Mouse (Mus musculus): ENCODE results near the gene Arhgap4. TPM values are rescaled to one million over a fixed set of nuclear protein-coding genes. Genes with fewer than 3 reads are reported as not detected.
A peak's percentile ranks its signal among the peaks of the same experiment; 100 is the strongest.

Gene Arhgap4
- total RNA-seq (2021) = 1 to 10 TPM; 2.0 to 4.0 TPM
- long read RNA-seq, experiment 1, partial matches to known transcripts = 5 of 6 reads
- long read RNA-seq, experiment 1, other reads (novel, unspliced or antisense) = 1 of 6 reads
- long read RNA-seq, experiment 2, partial matches to known transcripts = 4 of 4 reads
- long read RNA-seq, experiment 2, other reads (novel, unspliced or antisense) = 0 of 4 reads

DNA sequence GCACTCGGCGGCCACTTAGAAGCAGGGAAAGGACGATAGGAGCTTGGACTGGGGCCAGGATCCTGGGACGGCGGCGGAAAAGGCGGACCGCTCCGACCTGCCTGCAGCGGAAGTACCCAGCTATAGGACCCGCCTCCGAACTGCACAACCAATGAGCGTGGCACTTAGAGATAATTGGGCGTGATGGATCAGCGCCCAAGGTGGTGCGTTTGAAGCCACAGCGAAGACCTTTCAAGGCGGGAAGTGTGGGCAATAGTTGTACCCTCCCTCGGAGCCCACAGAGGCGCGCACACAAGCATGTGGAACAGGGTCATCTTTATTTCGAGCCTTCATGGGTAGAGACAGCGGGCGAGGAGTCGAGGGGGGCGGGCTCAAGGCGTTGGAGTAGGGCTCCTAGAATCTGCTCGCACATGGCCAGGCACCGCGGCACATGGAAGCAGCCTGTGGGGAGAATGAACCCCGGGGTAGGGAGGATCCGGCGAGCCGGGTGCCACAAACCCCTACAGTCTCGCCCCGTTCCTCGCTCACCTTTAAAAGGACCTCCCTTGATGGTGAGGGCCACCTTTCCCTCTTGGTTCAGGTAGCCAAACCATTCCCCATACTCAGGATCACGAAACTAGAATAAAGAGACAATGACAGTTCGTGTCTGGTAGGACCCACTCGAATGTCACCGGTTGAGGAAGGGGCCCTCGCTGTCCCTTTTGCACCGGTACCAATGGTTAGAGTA, at the start of gene Arhgap4, which contains the start of gene Naa10:
Gene Arhgap4 (minus strand): TSS at position 48 of the 727 bp plus-strand sequence.
Gene Naa10 (minus strand): TSS at position 122 of the 727 bp plus-strand sequence.
- DNase-seq = peak; percentile 88 to 90
- intact Hi-C loops (cut with DNase I) = loop anchor here (10.0 kb wide), 1 partner anchor 247 kb away; the partner anchor contains the start of gene Slc6a8

DNA sequence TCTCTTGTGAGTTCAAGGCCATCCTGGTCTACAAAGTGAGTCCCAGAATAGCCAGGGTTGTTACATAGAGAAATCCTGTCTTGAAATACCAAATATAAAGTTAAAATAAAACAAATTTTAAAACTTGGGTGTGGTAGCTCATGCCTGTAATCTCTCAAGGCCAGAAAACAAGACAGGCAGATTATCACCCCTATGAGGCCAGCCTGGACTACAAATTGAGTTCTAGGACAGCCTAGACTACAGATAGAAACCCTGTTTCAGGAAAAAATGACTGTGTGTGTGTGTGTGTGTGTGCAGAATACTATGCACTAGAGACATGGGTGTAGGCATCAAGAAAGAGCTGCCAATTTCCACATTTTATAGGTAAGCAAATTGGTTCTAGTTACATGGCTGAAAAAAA, 49.1 kb upstream of the Arhgap4 start:
- intact Hi-C loops (cut with DNase I) = no loop called here
- no peak for DNase-seq

DNA sequence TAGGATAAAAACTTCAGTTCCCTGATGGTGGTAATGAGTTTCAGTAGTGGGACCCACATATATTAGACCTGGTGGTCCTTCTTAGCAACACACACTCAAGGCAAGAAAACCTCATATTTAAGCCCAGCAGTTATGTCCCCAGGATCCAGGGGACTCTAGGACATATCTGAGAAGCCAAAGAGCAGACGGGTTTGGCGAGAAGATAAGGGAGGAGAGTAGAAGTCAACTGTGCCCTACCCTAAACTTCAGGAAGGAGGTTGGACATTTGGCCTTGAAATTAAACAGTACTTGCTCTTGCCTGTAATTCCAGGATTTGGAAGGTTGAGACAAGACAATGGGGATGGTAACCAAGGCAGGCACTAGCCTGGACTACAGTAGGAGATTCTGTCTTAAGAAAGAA, 48.1 kb upstream of the Arhgap4 start:
- intact Hi-C loops (cut with DNase I) = loop anchor here (5.0 to 10.0 kb wide), 3 partner anchors 53 to 445 kb away; partner anchors contain the start of gene Irak1
- DNase-seq = no peak

DNA sequence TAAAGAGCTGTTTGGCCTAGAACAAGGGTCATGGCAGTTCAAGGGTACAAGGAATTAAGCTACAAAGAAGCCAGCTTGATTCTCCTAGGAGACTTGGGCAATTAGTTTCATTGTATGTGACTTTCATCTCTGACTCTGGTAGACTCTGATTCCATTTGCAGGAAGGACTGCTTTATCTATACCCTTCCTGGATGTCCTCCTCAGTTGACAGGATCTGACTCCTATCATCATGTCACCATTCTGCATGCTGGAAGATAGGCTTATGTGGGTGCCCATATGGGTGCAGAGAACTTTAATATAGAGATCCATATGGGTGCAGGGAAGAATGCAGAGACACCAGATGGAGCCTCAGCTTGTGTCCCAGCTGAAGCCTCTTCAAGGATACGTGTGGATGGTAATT, 47.5 kb upstream of the Arhgap4 start:
- no peak for DNase-seq

DNA sequence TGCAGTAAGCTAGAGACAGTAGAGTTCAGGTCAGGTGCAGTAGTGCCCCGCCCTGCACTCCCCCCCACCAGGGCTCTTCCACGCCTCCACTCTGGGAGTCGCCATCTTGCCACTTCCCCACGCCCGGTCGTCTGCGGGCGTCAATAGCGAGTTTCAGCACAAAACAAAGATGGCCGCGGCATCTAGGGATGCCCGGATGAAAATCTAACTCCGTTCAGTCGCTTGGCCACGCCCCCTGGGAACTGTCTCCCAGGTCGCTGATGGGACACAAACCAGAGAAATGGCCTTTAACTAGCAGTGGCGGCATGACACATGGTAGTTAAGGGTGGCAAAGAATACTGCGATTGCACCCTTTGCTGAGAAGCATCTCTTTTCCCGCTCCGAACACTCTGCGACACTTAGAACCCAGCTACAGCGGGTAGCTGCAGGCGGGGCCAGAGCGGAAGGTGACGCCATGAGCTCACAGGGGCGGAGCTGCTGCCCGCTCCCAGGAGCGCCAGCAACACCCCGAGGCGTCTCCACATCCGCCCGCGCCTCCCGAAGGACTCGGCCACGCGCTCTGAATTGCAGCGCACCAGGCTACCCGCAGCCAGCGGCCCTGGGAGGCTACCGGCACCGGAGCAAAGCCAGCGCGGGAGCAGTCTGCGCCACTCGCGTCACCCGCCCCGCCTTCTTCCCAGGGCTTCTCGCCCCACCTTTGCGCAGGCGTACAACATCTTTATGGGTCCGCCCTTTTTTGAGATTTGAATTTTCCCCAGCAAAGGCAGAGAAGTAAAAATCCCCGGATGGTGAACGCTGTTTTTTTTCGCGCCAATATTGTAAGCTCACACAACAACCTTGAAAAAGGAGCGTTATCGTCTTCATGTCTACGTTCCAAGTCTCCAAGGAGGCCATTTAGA, 45.8 kb upstream of the Arhgap4 start:
- intact Hi-C loops (cut with DNase I) = loop anchor here (5.0 to 10.0 kb wide), 3 partner anchors 55 to 447 kb away; partner anchors contain the start of gene Irak1
- DNase-seq = peak; percentile 85

More for the DNA sequence above, 47.5 kb upstream of the Arhgap4 start:
- intact Hi-C loops (cut with DNase I) = loop anchor here (5.0 to 10.0 kb wide), 3 partner anchors 53 to 446 kb away; partner anchors contain the start of gene Irak1

DNA sequence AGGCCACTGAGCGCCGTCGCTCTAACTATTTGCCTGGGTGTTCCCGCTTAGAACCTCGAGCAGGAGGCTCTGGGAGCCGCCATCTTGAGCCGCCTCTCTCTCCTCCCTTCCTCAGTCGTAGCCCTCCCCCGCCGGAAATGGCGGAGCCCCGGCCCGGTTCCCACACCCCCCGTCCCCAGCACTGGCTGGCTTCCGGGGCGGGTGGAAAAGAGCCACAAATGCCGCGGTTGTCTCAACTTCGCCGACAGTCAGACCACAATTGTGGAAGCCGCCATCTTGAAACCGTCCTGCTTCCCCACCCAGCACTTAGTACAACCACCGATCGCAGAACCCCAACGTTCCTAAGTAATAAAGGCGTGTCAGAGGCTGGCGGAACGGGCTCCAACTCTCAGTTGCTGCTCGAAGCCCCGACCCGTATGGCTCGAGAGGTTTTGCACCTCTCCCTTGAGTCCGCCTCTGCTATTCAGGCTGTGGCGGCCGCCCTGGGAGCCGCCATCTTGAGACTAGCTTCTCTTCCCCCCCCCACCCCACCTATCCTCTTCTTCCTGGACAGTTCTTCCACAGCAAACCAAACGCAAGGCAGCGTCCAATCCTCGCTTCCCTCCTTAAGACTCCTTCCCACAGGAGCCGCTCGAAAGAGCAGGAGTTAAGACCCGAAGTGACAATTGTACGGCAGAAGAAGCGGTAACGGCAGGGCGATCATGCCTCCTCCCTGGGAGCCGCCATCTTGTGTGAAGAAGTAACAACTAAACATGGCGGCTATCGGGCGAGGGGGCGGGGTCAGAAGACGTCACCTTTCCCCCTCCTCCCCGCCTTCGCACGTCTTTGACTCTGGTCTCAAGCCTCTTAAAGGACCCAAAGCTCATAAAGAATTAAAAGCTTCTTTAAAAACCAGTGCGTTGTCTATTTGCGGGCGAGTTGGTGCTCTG, 44.8 kb upstream of the Arhgap4 start, which contains the start of gene Hcfc1:
Gene Hcfc1 (minus strand): TSS at position 110 of the 929 bp plus-strand sequence.
- DNase-seq = peak; percentile 90 to 92
- intact Hi-C loops (cut with DNase I) = loop anchor here (5.0 to 10.0 kb wide), 3 partner anchors 56 to 448 kb away; partner anchors contain the start of gene Irak1

DNA sequence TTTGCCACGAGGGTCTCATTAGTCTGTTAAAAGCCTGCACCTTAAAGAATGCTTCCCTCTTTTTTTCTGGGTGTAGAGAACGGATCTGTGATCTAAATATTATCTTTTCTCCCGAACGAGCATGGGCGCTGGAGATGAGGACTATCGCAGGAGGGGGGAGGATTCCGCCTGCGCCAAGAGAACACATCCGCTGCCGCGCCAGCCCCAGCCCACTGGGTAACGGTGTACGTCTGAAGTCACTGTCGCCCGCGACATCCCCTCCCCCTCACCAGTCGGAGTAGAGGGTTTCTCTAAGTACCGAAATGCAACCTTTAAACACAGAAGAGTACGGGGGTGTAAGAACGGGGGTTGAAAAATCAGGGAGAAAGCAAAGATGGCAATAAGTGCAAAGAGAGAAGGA, 43.6 kb upstream of the Arhgap4 start:
- peak; percentile 32 for DNase-seq
- intact Hi-C loops (cut with DNase I) = loop anchor here (5.0 to 10.0 kb wide), 3 partner anchors 57 to 449 kb away; partner anchors contain the start of gene Irak1

DNA sequence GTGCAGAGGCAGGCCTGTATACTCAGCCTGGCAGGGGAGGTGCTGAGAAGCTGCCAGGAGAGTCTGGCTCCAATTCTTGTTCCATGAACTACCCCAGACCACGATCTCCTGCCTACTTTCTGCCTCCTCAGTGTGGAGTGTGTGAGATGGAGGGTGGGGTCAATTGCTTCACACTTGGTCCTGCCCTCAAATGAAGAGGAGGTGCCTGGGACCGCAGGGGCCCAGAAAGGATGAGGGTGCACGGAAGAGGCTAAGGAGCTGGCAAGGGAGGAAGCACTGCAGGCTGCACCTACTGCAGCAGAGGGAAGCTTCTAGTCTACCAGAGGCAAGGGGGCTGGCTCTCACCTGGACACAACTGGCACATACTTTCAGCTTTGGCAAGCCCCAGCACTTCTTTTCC, 42.7 kb upstream of the Arhgap4 start:
- no peak for DNase-seq
- intact Hi-C loops (cut with DNase I) = loop anchor here (10.0 kb wide), 1 partner anchor 450 kb away; no protein-coding TSS in a partner anchor

DNA sequence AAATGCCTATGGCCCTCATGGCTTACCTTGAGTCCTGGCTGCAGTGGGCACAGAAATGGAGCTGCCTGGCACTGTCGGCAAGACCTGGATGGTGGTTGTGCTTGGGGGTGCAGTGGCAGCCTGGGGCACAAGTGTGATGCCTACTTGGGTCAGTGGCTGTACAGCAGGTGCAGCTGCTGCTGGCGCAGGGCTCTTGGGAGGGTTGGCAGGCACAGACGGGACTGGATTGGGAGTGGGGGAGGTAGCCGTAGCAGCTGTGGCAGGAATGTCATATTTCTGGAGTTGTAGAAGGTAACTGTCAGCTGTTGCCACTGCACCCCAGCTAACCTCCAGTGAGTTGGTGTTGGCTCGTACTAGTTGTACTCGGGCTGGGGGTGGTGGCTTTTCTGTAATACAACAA, 33.3 kb upstream of the Arhgap4 start:
- intact Hi-C loops (cut with DNase I) = no loop called here
- no peak for DNase-seq

DNA sequence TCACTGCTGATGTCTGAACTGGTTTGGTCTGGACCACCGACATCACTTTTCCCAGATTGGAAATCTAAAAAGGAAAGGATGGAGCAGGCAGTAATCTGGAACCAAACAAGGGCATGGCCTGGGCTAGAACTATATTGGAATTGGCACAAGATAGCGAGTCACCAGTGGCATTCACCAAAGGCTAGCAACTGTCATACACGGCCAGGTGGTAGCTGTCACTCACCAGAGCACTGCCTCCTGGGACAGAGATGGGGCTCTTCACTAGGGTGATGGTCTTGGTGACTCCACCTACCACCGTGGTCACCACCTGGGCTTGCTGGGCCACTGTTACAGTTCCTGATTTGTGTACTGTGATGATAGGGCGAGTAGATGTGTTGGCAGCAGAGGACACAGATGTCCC, 30.9 kb upstream of the Arhgap4 start:
- DNase-seq = no peak
- intact Hi-C loops (cut with DNase I) = no loop called here

DNA sequence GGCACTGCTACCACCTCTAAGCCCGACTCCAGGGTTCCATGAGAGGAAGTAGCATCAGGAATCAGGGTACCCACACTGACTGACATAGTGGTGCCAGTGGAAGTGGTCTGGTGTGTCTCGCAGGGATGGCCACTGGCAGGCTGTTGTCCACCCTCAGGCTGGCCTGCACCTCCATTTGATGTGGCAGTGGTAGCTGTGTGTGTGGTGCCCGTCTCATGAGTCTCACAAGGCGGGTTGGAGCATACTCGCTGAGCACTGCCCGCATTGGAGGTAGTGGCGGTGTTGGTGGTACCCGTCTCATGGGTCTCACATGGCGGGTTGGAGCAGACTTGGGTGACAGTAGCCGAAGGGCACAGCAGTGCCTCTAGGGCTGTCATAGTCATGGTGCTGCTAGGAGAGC, 27.7 kb upstream of the Arhgap4 start:
- intact Hi-C loops (cut with DNase I) = loop anchor here (2.0 to 10.0 kb wide), 3 partner anchors 151 to 277 kb away; partner anchors contain the start of genes Abcd1, Bcap31 and Slc6a8

DNA sequence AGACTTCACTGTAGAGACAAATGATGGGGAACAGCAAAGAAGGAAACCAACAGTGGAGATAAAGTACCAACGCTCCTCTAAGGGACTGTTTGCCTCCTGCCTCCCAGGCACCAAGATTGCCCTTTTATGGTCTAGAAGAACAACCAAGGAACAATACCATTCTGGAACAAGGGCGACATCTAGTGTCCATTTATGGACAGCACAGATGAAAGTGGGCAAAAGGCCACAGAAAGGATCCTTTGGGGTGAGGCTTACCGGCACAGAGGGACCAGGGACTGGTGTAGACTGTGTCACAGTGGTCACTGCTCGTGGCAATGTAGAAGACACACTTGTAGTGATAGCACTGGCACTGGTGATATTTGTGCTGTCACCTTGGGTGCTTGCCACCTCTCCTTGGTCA, 27.0 kb upstream of the Arhgap4 start:
- peak; percentile 34 to 73 for DNase-seq
- intact Hi-C loops (cut with DNase I) = loop anchor here (2.0 to 10.0 kb wide), 3 partner anchors 150 to 276 kb away; partner anchors contain the start of genes Abcd1, Bcap31 and Slc6a8

More for the DNA sequence above, 27.7 kb upstream of the Arhgap4 start:
- DNase-seq = no peak

DNA sequence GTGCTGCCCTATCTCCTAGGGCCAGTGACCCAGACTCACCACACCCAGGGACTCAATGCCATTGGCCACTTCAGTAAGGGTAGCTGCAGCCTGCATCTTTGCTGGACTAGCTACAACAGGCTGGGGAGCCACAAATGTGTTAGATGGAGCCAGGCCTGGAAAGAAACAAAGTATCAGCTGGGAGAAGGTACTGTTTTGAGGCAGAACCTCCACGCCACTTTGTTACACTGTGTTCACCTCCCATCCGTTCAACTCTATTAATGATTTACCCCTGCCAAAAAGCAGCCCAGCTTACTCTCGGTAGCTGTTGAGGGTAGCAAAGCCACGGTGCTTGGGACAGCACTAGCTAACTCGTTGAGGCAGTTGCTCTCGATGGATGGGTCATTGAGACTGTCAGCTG, 25.2 kb upstream of the Arhgap4 start:
- intact Hi-C loops (cut with DNase I) = loop anchor here (5.0 to 10.0 kb wide), 2 partner anchors 232 to 275 kb away; partner anchors contain the start of genes Abcd1, Bcap31 and Slc6a8
- no peak for DNase-seq

DNA sequence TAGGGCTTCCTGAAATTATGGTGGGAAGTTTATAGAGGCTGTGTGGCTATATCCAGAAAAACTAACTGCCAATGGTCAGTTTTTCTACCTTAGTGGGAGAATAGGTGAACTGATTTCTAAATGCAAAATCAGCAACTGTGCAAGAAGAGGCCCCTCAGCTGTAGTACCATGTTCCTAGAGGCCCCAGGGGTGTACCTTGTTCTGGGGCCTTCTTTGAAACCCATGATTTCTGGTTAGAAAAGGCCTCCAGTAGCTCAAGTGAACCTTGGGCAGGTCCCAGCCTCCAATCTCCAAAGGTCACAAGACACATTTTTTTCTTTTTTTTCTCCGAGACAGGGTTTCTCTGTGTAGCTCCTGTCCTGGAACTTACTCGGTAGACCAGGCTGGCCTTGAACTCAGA, 20.6 kb upstream of the Arhgap4 start:
- no peak for DNase-seq

DNA sequence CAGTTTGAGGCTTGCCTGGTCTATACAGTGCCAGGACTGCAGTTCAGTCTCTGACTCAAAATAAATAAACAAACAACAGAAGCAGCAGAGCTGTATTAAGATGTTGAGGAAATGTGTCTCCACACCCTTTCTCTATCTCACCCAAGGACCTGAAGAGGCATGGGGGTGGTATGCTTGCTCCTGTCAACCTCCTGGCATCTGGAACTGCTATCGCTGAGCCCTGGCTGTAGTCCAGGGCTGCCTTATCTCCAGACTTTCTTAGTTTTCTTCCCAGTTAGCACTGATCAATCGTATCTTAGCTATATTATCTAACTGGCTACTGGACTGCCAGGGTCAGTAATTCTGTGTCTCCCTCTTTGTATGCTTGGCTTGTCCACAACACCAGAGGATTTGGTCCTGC, 20.2 kb upstream of the Arhgap4 start:
- DNase-seq = no peak
- intact Hi-C loops (cut with DNase I) = loop anchor here (10.0 kb wide), 1 partner anchor 227 kb away; the partner anchor contains the start of genes Abcd1 and Bcap31

More for the DNA sequence above, 20.6 kb upstream of the Arhgap4 start:
- intact Hi-C loops (cut with DNase I) = loop anchor here (10.0 kb wide), 1 partner anchor 227 kb away; the partner anchor contains the start of genes Abcd1 and Bcap31

DNA sequence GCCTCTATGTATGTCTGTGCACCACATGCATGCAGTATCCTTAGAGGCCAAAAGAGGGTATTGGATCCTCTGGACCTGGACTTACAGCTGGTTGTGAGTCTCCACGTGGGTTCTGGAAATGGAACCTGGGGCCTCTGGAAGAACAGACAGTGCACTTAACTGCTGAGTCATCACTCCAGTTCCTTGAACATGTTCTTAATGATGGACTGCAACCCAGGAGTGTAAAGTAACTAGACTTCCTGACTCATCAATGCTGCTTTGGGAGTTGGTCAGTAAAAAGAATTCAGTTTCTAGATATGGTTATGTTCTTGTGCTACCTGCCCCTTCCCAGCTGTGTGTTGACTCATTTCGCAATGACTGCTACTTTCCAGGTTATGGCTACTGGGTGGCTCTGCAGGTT, 10.2 kb upstream of the Arhgap4 start:
- intact Hi-C loops (cut with DNase I) = no loop called here
- DNase-seq = no peak

DNA sequence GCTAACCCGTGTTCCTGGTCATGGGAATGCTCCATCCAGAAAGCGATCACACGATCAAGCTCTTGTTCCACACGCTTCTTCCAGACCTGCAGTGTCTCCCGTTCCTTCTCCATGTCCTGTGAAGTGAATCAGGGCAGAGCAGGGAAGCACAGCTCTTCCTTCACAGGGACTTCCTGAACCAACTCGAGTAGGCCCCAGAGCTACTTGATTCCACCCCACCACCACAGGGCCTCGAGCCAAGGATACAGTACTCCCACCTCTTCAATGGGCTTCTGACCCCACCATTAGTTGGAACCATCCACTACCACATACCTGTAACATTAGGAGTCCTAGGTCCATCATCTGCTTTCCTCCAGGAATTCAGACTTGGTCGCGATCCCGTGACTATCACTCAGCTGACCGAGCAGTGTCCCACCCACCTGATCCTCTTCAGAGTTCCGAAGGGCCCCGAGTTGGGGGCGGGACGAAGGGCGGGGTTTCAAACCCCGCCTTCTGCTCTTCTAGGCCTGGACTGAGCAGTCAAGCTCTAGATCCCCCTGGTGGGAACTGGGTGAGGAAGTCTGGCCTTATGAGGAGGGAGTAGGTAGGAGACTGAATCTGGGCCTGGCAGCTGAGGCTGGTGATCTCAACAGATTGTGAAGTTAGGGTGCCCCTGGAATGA, 8.9 kb upstream of the Arhgap4 start, which contains the start of gene Renbp:
Gene Renbp (minus strand): TSS at position 449 of the 661 bp plus-strand sequence.
- peak; percentile 65 to 71 for DNase-seq
- intact Hi-C loops (cut with DNase I) = no loop called here

DNA sequence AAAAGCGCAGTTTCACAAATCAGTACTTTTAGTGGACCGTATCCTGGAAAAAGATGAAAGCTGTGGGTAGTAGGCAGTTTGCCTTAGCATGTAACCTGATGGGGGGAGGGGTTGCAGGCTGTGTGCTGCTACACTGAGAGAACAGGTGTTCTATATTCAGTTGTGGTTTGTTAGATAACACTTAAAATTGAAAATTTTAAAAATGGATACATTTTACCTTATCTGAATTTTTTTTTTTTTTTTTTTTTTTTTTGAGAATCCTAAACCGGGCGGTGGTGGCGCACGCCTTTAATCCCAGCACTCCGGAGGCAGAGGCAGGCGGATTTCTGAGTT, 846 bp upstream of the Arhgap4 start:
- intact Hi-C loops (cut with DNase I) = loop anchor here (10.0 kb wide), 1 partner anchor 248 kb away; the partner anchor contains the start of gene Slc6a8

More for the DNA sequence above, 846 bp upstream of the Arhgap4 start:
- DNase-seq = no peak
